Mouse (Mus musculus) liver, embryonic 14.5 days (tissue): ENCODE results near the gene Dut.

Experiments
- CTCF ChIP-seq: IDR thresholded peaks from 2 replicates; pipeline ENCODE4 v1.5.1; 2016; ENCODE audit warnings: antibody characterized with exemption, low read depth, control low read depth
- EP300 ChIP-seq: IDR thresholded peaks from 2 replicates; pipeline ENCODE4 v1.6.1; 2016; ENCODE audit warnings: antibody characterized with exemption, low read depth

DNA sequence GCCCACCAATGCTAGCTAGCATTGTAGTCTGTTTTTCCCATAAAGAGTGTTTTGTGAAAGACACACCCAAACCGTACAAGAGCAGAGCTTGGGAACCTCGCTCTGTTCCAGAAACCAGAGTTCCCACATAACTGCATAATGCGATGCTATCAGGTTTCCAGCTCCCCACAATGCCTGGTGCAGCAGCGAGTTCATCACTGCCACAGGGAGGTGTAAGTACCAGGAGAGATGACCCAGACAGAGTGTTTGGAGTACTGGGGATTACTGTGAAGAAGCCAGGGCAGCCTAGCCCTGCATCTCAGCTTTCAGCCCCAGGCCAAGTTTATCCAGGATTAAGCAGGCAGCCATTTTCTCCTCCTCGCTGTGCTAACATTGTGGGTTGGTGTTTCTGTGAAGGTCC lies 28.6 kb downstream of the Dut start:
- no peak for TF ChIP-seq CTCF
- TF ChIP-seq EP300, result no peak
